Mouse (Mus musculus) cortical plate, adult 2 months (tissue): ENCODE data around the gene Mydgf.

Source experiments
- CTCF ChIP-seq: fragments of 200-500 bp; IDR thresholded peaks from 2 replicates; pipeline ENCODE4 v1.5.1; 2011; ENCODE audit warnings: mild to moderate bottlenecking, control low read depth, low read length; ENCODE audit not compliant: insufficient read depth; ENCODE audit errors: extremely low read depth
- POLR2A ChIP-seq: fragments of 200-500 bp; IDR thresholded peaks from 2 replicates; pipeline ENCODE4 v1.6.1; 2011; ENCODE audit warnings: mild to moderate bottlenecking, low read length, control low read depth; ENCODE audit not compliant: insufficient read depth; ENCODE audit errors: extremely low read depth

DNA sequence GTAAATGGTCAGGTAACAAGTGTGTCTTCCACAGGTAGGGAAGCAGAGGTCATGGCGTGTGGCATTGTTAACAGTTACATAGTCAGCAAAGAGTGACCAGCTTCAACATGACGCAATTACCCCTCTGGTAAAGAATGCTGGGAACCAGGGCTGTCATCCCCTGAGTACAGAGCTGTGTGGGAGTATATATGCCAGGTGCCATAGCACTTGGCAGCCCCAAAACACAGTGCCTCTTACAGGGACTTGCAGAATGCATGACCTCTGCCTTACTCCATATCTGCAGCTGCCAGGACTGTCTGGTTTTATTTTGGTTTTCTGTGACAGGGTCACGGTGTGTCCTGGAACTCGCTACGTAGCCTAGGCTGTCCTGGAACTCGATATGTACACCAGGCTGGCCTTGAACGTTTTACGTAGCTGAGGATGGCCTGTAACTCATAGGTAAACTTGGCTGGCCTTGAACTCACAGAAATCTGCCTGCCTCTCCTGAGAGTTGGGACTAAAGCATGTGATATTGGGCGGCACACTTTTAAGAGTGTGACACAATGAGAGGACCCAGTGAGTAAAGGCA, 24.3 kb upstream of the Mydgf start:
- TF ChIP-seq CTCF (no peak), POLR2A (no peak)
